Mouse (Mus musculus) heart, postnatal 0 days (tissue): ENCODE results near the gene Zfp827.

Source experiments
- CTCF ChIP-seq: IDR thresholded peaks from 2 replicates; pipeline ENCODE4 v1.5.1; 2016; ENCODE audit warnings: antibody characterized with exemption, control low read depth, low read depth
- EP300 ChIP-seq: IDR thresholded peaks from 2 replicates; pipeline ENCODE4 v1.6.1; 2016; ENCODE audit warnings: antibody characterized with exemption, low read depth

DNA sequence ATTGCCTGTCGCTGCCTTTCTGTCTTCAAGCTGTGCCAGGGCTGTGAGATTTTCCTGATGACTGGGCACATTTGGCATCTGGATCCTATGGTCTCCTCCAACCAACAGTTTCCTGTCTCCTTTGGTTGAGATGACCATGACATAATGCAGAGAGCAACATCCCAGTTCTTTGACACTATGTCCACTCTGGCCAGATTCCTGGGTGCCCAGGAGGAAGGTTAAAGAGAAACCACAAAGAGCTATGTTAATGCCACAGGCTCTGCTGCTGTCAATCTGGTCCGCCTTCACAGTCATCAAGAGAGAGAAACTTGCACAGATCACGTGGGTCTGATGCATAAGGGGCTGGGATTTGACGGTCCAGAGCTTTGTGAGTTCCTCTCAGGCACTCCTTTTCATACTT is 18.4 kb downstream of the Zfp827 start:
- TF ChIP-seq CTCF (no peak), EP300 (no peak)
